Mouse (Mus musculus): Measurements from ENCODE around the gene Tmbim6. TPM values are rescaled to one million over a fixed set of nuclear protein-coding genes. Genes with fewer than 3 reads are reported as not detected.

Tmbim6 gene
- polyA plus RNA-seq, 1 experiment from 2014 or later, result 317 TPM

DNA sequence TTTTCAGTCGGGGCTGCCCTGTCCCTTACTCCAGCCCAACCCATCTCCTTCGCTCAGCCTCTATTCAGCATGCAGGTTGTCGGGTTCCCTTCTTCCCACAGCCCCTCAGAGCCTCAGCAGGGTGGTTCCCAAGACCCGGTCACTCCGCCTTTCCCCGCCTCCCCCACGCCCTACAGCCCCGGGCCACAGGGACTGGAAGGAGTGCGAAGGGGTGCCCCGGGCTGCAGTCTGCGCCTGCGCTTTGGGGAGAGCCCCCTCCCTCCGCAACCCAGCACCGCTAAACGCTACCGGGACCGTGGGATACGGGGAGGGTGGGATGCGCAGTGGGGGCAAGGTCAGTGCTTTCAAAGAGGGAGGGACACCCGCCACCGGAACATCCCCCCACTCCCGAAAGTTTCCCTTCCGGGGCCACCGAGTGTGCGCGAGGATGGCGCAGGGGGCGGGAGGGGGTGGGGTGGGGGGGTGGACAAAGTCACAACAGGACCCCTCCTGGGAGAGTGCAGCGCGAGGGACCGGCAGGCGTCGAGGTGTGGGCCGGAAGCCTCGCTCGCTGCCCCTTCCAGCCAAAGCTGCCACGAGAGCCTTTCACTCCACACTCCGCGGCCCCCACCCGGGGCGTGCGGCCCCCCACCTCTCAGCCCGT lies 64.4 kb downstream of the Tmbim6 start:
- H3K4me3 ChIP-seq (ENCODE audit: low read depth, low read length), result peak overlapping the region; percentile 84
- H3K36me3 ChIP-seq (ENCODE audit: control insufficient read depth, insufficient read depth, low read length), result peaks cover 4% of the 10 kb centered on the region; the same call in 1 of the 2 replicates
- peak overlapping the region; percentile 72 for H3K4me2 ChIP-seq (replicated peaks; ENCODE audit: low read depth, low read length)
- H3K4me1 ChIP-seq (ENCODE audit: control insufficient read depth, insufficient read depth, low read length), result peaks cover 24% of the 10 kb centered on the region
- peak; percentile 80 for ATAC-seq (ENCODE audit: insufficient number of reproducible peaks, insufficient read depth, low FRiP score, low read depth)
- H3K27ac ChIP-seq (ENCODE audit: low read length), result peak overlapping the region; percentile 93
- no peaks in the 10 kb centered on the region for H3K9me3 ChIP-seq (ENCODE audit: control insufficient read depth, low read depth, low read length)
- H3K27me3 ChIP-seq (ENCODE audit: control insufficient read depth, insufficient read depth, low read length), result no peaks in the 10 kb centered on the region
- WGBS, result under 1% methylated on average over 38 of the region's 43 CpGs
- H3K9ac ChIP-seq (replicated peaks; ENCODE audit: low read depth, low read length), result peak overlapping the region; percentile 64

- WGBS, result under 1% methylated on average over 38 of the region's 45 CpGs
- ATAC-seq (ENCODE audit: insufficient number of reproducible peaks, insufficient read depth, low FRiP score, low read depth), result peak; percentile 96
- Histone ChIP-seq H3K27ac (ENCODE audit: low read length) (peak within 1 kb of the TSS; percentile 93), H3K27me3 (ENCODE audit: control insufficient read depth, insufficient read depth, low read length) (no peaks in the 10 kb centered on the region), H3K9ac (replicated peaks; ENCODE audit: low read depth, low read length) (peak within 1 kb of the TSS; percentile 64), H3K36me3 (ENCODE audit: control insufficient read depth, insufficient read depth, low read length) (peaks cover 3% of the 10 kb centered on the region; the same call in 1 of the 2 replicates), H3K4me2 (replicated peaks; ENCODE audit: low read depth, low read length) (peak within 1 kb of the TSS; percentile 72), H3K9me3 (ENCODE audit: control insufficient read depth, low read depth, low read length) (no peaks in the 10 kb centered on the region), H3K4me3 (ENCODE audit: low read depth, low read length) (peak within 1 kb of the TSS; percentile 84), H3K4me1 (ENCODE audit: control insufficient read depth, insufficient read depth, low read length) (peaks cover 24% of the 10 kb centered on the region)
These were observed 65.1 kb downstream of the Tmbim6 start, which contains the start of gene Nckap5l for GRCm38 (mm10) chr15:99457606-99458401. Nckap5l (minus strand) TSS chr15:99457748.

Other genes with a start within 250 kb of the Tmbim6 start
- 0.73 and 1.7 TPM in 2 replicates for gene Kcnh3, start 168.0 kb upstream of the Tmbim6 start, polyA plus RNA-seq (2014; fragmentation: Nextera tagmentation; extraction: Ambion mirVana)
- 141 and 145 TPM in 2 replicates for gene Mcrs1, start 140.9 kb upstream of the Tmbim6 start, polyA plus RNA-seq (2014; fragmentation: Nextera tagmentation; extraction: Ambion mirVana)
- gene Prpf40b, start 97.8 kb upstream of the Tmbim6 start, polyA plus RNA-seq (2014; fragmentation: Nextera tagmentation; extraction: Ambion mirVana), result 57.3 and 57.5 TPM in 2 replicates
- gene Fam186b, start 97.0 kb upstream of the Tmbim6 start, polyA plus RNA-seq (2014; fragmentation: Nextera tagmentation; extraction: Ambion mirVana), result 0.13 TPM in 1 of 2 replicates, not detected in the other
- 21.5 and 23.1 TPM in 2 replicates for gene Fmnl3, start 22.4 kb upstream of the Tmbim6 start, polyA plus RNA-seq (2014; fragmentation: Nextera tagmentation; extraction: Ambion mirVana)
- gene Nckap5l, start 64.9 kb downstream of the Tmbim6 start, polyA plus RNA-seq (2014; fragmentation: Nextera tagmentation; extraction: Ambion mirVana), result 8.9 and 9.3 TPM in 2 replicates
- 12.9 and 16.7 TPM in 2 replicates for gene Bcdin3d, start 81.8 kb downstream of the Tmbim6 start, polyA plus RNA-seq (2014; fragmentation: Nextera tagmentation; extraction: Ambion mirVana)
- gene Faim2, start 135.3 kb downstream of the Tmbim6 start, polyA plus RNA-seq (2014; fragmentation: Nextera tagmentation; extraction: Ambion mirVana), result 0.29 and 0.42 TPM in 2 replicates
- not detected in 2 replicates for gene Aqp2, start 186.2 kb downstream of the Tmbim6 start, polyA plus RNA-seq (2014; fragmentation: Nextera tagmentation; extraction: Ambion mirVana)
- 0.21 and 0.72 TPM in 2 replicates for gene Aqp5, start 197.9 kb downstream of the Tmbim6 start, polyA plus RNA-seq (2014; fragmentation: Nextera tagmentation; extraction: Ambion mirVana)
- not detected in 2 replicates for gene Aqp6, start 208.5 kb downstream of the Tmbim6 start, polyA plus RNA-seq (2014; fragmentation: Nextera tagmentation; extraction: Ambion mirVana)

Data from stomach, embryonic 14.5 days (tissue).